Mouse (Mus musculus) myocyte (in vitro differentiated cells): ENCODE data around the gene Atp1a4.
A peak's percentile ranks its signal among the peaks of the same experiment; 100 is the strongest.

Experiments
- CEBPB ChIP-seq: IDR thresholded peaks from 2 replicates; pipeline ENCODE4 v1.6.1; 2011; ENCODE audit warnings: mild to moderate bottlenecking, moderate library complexity; ENCODE audit not compliant: poor library complexity, insufficient read depth, severe bottlenecking
- E2F4 ChIP-seq: IDR thresholded peaks from one replicate; pipeline ENCODE4 v1.6.1; 2011; ENCODE audit warnings: mild to moderate bottlenecking, control low read depth, moderate library complexity; ENCODE audit not compliant: insufficient read depth
- MYOD1 ChIP-seq, 3 experiments: IDR thresholded peaks; one replicate each; pipeline ENCODE4 v1.6.1; 2011; ENCODE audit warnings: control low read depth in 2 of 3, low read depth in 2 of 3, mild to moderate bottlenecking in 2 of 3, moderate library complexity in 1 of 3; ENCODE audit not compliant: insufficient read length in 2 of 3, control insufficient read depth in 1 of 3
- MYOG ChIP-seq, 3 experiments: IDR thresholded peaks; one replicate each; pipeline ENCODE4 v1.6.1; 2011; ENCODE audit warnings: control low read depth in 2 of 3, low read depth in 2 of 3, mild to moderate bottlenecking in 2 of 3; ENCODE audit not compliant: insufficient read length in 2 of 3, control insufficient read depth in 1 of 3, insufficient read depth in 1 of 3
- POLR2A ChIP-seq: IDR thresholded peaks from one replicate; pipeline ENCODE4 v1.6.1; 2011; ENCODE audit warnings: low read depth, mild to moderate bottlenecking, control low read depth, moderate library complexity; ENCODE audit not compliant: insufficient read length
- TCF3 ChIP-seq: IDR thresholded peaks from one replicate; pipeline ENCODE4 v1.6.1; 2011; ENCODE audit warnings: low read depth, control low read depth; ENCODE audit not compliant: insufficient read length

DNA sequence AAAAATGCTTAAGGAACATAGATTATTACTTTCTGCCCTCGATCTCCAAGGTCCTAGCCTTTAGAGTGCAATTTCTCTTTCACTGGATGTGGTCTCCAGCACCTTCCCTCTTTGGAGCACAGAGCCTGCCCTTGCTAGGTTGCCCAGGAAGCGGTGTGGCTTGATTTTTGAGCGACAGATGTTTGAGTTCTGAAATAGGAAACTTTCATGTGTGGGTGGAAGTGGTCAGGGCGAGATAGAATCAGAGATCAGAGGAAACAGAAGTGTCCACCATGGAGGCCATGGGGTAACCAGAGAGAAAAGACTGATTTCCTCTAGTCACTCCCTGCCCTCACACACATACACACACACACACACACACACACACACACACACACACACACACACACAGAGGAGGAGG is 48.0 kb upstream of the Atp1a4 start:
- TF ChIP-seq CEBPB (no peak), E2F4 (no peak), POLR2A (no peak), TCF3 (no peak), MYOG (IDR thresholded peaks at IDR 0.05; ENCODE audit: control insufficient read depth in 1 of 3, insufficient read depth in 1 of 3, insufficient read length in 2 of 3, low read depth in 2 of 3) (no peak), MYOD1 (IDR thresholded peaks at IDR 0.05; ENCODE audit: control insufficient read depth in 1 of 3, insufficient read length in 2 of 3, low read depth in 2 of 3) (peak in 2 of 3 experiments; percentile 34 to 53)
